Mouse (Mus musculus) heart, embryonic 14.5 days (tissue): ENCODE data around the gene Iqce. TPM values are rescaled to one million over a fixed set of nuclear protein-coding genes. Genes with fewer than 3 reads are reported as not detected.

ENCODE experiments used
- ATAC-seq: fragments of 200-750 bp; cut with Nextera tagmentation; 2 replicates; pipeline ENCODE4 v1.8.0; 2017; ENCODE audit warnings: low read depth, moderate TSS enrichment; ENCODE audit not compliant: insufficient number of reproducible peaks, insufficient read depth, low FRiP score
- H3K27ac ChIP-seq, 2 experiments: fragments of 200-500 bp in 1 of 2; fragments of 300-500 bp in 1 of 2; sonication (generic) in 1 of 2; replicated peaks in 1 of 2; 2 replicates each; pipeline ENCODE4 v1.5.1; 2012 to 2014; ENCODE audit warnings: low read depth in 2 of 2, low read length in 2 of 2, control low read depth in 1 of 2, mild to moderate bottlenecking in 1 of 2, mixed read lengths in 1 of 2; ENCODE audit not compliant: control insufficient read depth in 1 of 2, insufficient read depth in 1 of 2
- H3K27me3 ChIP-seq: fragments of 300-500 bp; sonication (generic); 2 replicates; pipeline ENCODE4 v1.6.1; 2014; ENCODE audit warnings: mild to moderate bottlenecking, low read length, control low read depth; ENCODE audit not compliant: control insufficient read depth, insufficient read depth
- H3K36me3 ChIP-seq: fragments of 300-500 bp; sonication (generic); 2 replicates; pipeline ENCODE4 v1.6.1; 2014; ENCODE audit warnings: mild to moderate bottlenecking, control low read depth, low read length, mixed read lengths; ENCODE audit not compliant: control insufficient read depth, insufficient read depth
- H3K4me1 ChIP-seq, 2 experiments: fragments of 200-500 bp in 1 of 2; fragments of 300-500 bp in 1 of 2; sonication (generic) in 1 of 2; 2 replicates each; pipeline ENCODE4 v1.6.1; 2012 to 2014; ENCODE audit warnings: low read length in 2 of 2, control low read depth in 1 of 2, mixed read lengths in 1 of 2; ENCODE audit not compliant: control insufficient read depth in 2 of 2, insufficient read depth in 2 of 2
- H3K4me2 ChIP-seq: fragments of 300-500 bp; sonication (generic); 2 replicates; pipeline ENCODE4 v1.6.1; 2014; ENCODE audit warnings: mild to moderate bottlenecking, low read length
- H3K4me3 ChIP-seq, 2 experiments: fragments of 200-500 bp in 1 of 2; fragments of 300-500 bp in 1 of 2; sonication (generic) in 1 of 2; 2 replicates each; pipeline ENCODE4 v1.5.1; 2012 to 2014; ENCODE audit warnings: low read length in 2 of 2, mild to moderate bottlenecking in 2 of 2, control low read depth in 1 of 2, low read depth in 1 of 2, moderate library complexity in 1 of 2; ENCODE audit not compliant: control insufficient read depth in 1 of 2, insufficient read depth in 1 of 2
- H3K9ac ChIP-seq: fragments of 300-500 bp; sonication (generic); 2 replicates; pipeline ENCODE4 v1.6.1; 2014; ENCODE audit warnings: mild to moderate bottlenecking, low read length
- H3K9me3 ChIP-seq: fragments of 300-500 bp; sonication (generic); 2 replicates; pipeline ENCODE4 v1.6.1; 2016; ENCODE audit warnings: low read length, control low read depth; ENCODE audit not compliant: control insufficient read depth
- WGBS: fragments of 180-500 bp; shearing (Covaris S2); extraction: QIAGEN DNeasy Blood & Tissue Kit; methylation state at CpG from one replicate; pipeline ENCODE4 v1.1.7; 2014; 5-methylcytosine and 5-hydroxymethylcytosine counted together
- polyA plus RNA-seq: library from polyadenylated mRNA; unstranded; fragments of >200 nt; fragmentation: Nextera tagmentation; extraction: Ambion mirVana; gene quantifications from 2 replicates; pipeline ENCODE4 v1.2.1, GENCODE M21; 2014

Gene Iqce
- polyA plus RNA-seq, 1 experiment from 2014 or later: 8.0 TPM

- H3K27me3 ChIP-seq: no peaks in the 10 kb centered on the region
- no peak for ATAC-seq
- no peaks in the 10 kb centered on the region for H3K9me3 ChIP-seq
- peaks cover under 1 to 3% of the 10 kb centered on the region in 2 experiments; a peak in 3 of 4 replicates for H3K4me1 ChIP-seq
- peak overlapping the region; percentile 25; the same call in 1 of the 2 replicates for H3K9ac ChIP-seq
- peaks cover 7% of the 10 kb centered on the region; the same call in 1 of the 2 replicates for H3K36me3 ChIP-seq
- no peak overlapping the region for H3K4me3 ChIP-seq
- WGBS: 60% methylated on average over 9 of the region's 9 CpGs
- no peak overlapping the region for H3K4me2 ChIP-seq
- H3K27ac ChIP-seq: no peak overlapping the region
These were observed 85.5 kb downstream of the Iqce start for GRCm38 (mm10) chr5:140616691-140617090.

GRCm38 (mm10) chr5:140616110-140616503 is 86.1 kb downstream of the Iqce start:
- WGBS: 78% methylated on average over 6 of the region's 6 CpGs

GRCm38 (mm10) chr5:140615321-140616109 is 86.7 kb downstream of the Iqce start:
- no peak overlapping the region for H3K9ac ChIP-seq
- ATAC-seq: no peak
- no peak overlapping the region for H3K27ac ChIP-seq
- 73% methylated on average over 9 of the region's 10 CpGs for WGBS
- H3K4me3 ChIP-seq: no peak overlapping the region
- H3K4me1 ChIP-seq: peaks cover 10 to 15% of the 10 kb centered on the region in 2 experiments; a peak in 3 of 4 replicates
- H3K27me3 ChIP-seq: no peaks in the 10 kb centered on the region
- no peaks in the 10 kb centered on the region for H3K9me3 ChIP-seq
- no peaks in the 10 kb centered on the region for H3K36me3 ChIP-seq
- H3K4me2 ChIP-seq: no peak overlapping the region

More at GRCm38 (mm10) chr5:140616110-140616503, 86.1 kb downstream of the Iqce start:
- Histone ChIP-seq H3K9me3 (no peaks in the 10 kb centered on the region), H3K4me1 (peaks cover 6 to 9% of the 10 kb centered on the region in 2 experiments; a peak in 3 of 4 replicates), H3K4me3 (no peak overlapping the region), H3K9ac (no peak overlapping the region), H3K27me3 (no peaks in the 10 kb centered on the region), H3K27ac (no peak overlapping the region), H3K4me2 (no peak overlapping the region), H3K36me3 (peaks cover 1% of the 10 kb centered on the region; the same call in 1 of the 2 replicates)
- no peak for ATAC-seq

GRCm38 (mm10) chr5:140614837-140615236 is 87.3 kb downstream of the Iqce start:
- no peak overlapping the region for H3K27ac ChIP-seq
- no peak overlapping the region for H3K9ac ChIP-seq
- H3K27me3 ChIP-seq: peaks cover 1% of the 10 kb centered on the region; the same call in 1 of the 2 replicates
- no peaks in the 10 kb centered on the region for H3K9me3 ChIP-seq
- no peaks in the 10 kb centered on the region for H3K36me3 ChIP-seq
- ATAC-seq: no peak
- no peak overlapping the region for H3K4me3 ChIP-seq
- 77% methylated on average over 4 of the region's 4 CpGs for WGBS
- no peak overlapping the region for H3K4me2 ChIP-seq
- peaks cover 13 to 21% of the 10 kb centered on the region in 2 experiments for H3K4me1 ChIP-seq

GRCm38 (mm10) chr5:140614141-140614540 is 88.0 kb downstream of the Iqce start:
- ATAC-seq: no peak
- WGBS: 96% methylated on average over 10 of the region's 10 CpGs
- Histone ChIP-seq H3K4me2 (no peak overlapping the region), H3K9me3 (no peaks in the 10 kb centered on the region), H3K9ac (no peak overlapping the region), H3K27ac (no peak overlapping the region), H3K27me3 (peaks cover 8% of the 10 kb centered on the region), H3K36me3 (no peaks in the 10 kb centered on the region), H3K4me3 (no peak overlapping the region), H3K4me1 (peaks cover 16 to 28% of the 10 kb centered on the region in 2 experiments)

GRCm38 (mm10) chr5:140612191-140612590 is 90.0 kb downstream of the Iqce start:
- Histone ChIP-seq H3K36me3 (no peaks in the 10 kb centered on the region), H3K4me1 (peaks cover 19 to 38% of the 10 kb centered on the region in 2 experiments), H3K27me3 (peaks cover 26% of the 10 kb centered on the region), H3K4me3 (no peak overlapping the region), H3K4me2 (peak overlapping the region; percentile 76), H3K27ac (no peak overlapping the region), H3K9ac (0 out of 2 replicates have a peak overlapping the region, but pooled peaks have one; percentile 45), H3K9me3 (no peaks in the 10 kb centered on the region)
- WGBS: 77% methylated on average over 18 of the region's 18 CpGs
- no peak for ATAC-seq
